Mouse (Mus musculus) ES-Bruce4 (cell line): ENCODE results near the gene Car10.

Experiments
- CTCF ChIP-seq: IDR thresholded peaks from one replicate; pipeline ENCODE4 v1.8.1; 2011; ENCODE audit warnings: low read depth, low read length
- EP300 ChIP-seq: IDR thresholded peaks from 2 replicates; pipeline ENCODE4 v1.6.1; 2011; ENCODE audit warnings: low read depth, low read length; ENCODE audit not compliant: insufficient read depth
- POLR2A ChIP-seq: IDR thresholded peaks from one replicate; pipeline ENCODE4 v1.8.1; 2011; ENCODE audit warnings: low read length; ENCODE audit not compliant: insufficient read depth

DNA sequence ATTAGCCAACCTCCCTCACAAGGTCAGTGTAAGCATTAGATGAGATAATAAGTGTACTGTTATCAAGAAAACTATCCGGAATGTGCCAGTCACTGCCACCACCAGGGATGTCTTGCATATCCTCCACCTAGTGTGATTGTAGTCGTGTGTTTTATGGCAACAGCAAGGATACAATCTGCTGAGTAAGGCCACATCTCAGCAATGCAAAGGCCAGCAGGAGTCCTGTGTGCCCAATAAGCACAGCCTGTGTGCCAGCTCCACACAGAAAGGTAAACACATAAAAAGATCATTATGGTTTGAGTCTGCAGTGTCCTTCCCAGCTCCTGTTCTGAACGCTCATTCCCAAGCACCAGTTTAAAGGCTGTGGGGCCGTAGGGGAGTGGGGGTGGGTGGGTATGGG, 386.8 kb downstream of the Car10 start:
- TF ChIP-seq CTCF (no peak), POLR2A (no peak), EP300 (no peak)
